Mouse (Mus musculus) brain, embryonic 18.5 days (tissue): ENCODE measurements around the gene Plau.

ENCODE experiments used
- DNase-seq: peaks from one replicate; pipeline ENCODE4 v3.0.0-alpha.2; 2012; ENCODE audit warnings: low read depth, low spot score

Plau gene

DNA sequence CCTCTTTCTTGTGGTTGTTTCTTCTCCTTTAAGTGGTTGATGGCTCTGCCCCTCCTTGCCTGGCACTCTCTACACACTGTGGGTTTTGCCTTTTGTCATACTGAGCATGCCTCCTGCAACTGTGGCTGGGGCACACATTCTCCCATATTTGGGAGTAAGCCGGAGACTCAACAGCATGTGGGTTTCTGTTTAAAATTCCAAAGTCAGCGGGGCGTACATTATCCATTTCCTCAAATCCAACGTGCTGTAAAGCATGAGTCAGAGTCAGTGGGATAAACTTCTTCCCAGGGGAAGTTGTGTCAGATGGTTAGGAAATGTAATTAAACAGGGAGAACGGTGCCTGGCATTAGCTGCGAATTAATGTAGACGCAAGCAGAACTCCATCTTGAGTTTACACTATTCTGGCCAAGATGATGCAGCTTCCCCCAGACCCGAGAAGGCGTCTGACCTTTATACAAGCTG lies 55.5 kb downstream of the Plau start:
- peak; percentile 37 for DNase-seq
